Mouse (Mus musculus): Measurements from ENCODE around the gene Kir3dl2. TPM values are rescaled to one million over a fixed set of nuclear protein-coding genes. Genes with fewer than 3 reads are reported as not detected.

Gene Kir3dl2
- not detected in 2 replicates for polyA plus RNA-seq (2012; ENCODE audit: low replicate concordance)

DNA sequence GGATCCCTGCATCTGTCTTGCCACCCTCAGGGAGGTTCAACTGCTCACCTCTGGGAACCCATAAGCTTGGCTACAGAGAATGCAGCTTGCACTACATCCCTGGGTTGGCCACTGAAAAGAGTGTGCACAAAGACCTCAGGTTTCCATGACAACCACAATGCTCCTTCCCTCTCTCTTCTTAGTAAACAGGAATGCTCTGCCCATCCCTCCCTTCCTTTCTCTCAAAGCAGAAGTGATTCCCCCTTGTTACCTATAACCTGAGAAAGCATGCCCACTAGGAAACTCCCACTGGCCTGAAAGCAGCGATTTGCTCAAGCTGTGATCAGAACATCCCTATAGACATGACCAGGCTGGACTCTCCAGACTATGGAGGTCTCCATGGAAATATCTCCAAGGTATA lies at the start of gene Kir3dl2:
Gene Kir3dl2 (minus strand): TSS at position 101 of the 400 bp plus-strand sequence.

DNA sequence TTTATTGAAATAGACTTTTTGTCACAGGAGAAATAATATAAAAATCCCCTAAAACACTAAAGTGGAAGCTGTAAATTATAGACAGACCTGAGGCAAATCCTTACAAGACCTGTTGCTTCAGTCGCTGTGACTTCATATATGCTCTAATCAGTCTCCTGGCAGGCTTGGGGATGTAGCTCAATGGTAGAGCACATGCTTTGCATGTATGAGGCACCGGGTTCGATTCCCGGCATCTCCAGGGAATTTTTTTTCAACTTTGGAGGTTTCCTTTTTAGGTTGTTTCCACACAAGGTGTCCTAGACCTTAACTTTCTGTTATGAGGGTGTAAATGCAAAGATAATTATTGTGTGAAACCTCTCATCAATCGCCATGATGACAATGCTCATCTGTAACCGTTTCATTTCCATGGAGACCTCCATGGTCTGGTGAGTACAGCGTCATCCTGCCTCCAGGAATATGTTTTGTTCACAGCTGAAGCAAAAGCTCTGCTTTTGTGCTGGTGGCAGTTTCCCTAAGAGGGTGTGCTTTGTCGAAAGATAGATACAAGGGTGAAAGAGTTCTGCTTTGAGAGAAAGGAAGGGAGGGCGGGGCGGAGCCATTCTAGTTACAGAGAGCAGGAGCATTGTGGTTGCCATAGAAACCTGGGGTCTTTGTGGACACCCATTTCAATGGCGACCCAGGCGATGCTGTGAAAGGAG lies 46.5 kb upstream of the Kir3dl2 start, which contains the start of gene Tceal3:
Gene Tceal3 (plus strand): TSS at position 644 of the 698 bp plus-strand sequence.

DNA sequence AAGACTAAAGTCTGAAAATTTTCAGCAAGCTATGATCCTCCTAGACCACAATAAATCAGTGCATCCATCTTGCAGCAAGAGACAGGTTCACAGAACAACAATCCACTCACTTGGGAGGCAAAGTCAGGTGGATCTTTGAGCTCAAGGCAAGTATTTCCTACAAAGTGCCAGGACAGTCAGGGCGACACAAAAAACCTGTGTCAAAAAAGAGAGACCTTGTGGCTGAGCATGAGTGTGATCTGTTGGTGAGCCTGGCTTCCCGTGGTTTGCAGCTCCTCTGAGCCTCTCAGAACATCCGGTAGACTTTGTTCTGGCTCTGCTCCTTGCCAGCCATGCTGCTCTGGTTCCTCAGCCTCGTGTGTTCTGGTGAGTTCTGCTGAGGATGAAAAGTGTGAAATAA lies 26.2 kb downstream of the Kir3dl2 start, which contains the start of gene Kir3dl1:
Gene Kir3dl1 (plus strand): TSS at position 301 of the 400 bp plus-strand sequence.

Other genes starting within 250 kb of the Kir3dl2 start
- gene Kir3dl1, start 26.1 kb downstream of the Kir3dl2 start, polyA plus RNA-seq (2012; ENCODE audit: low replicate concordance) = not detected in 2 replicates
- 1.1 TPM in 2 replicates for gene Tceal3, start 46.8 kb upstream of the Kir3dl2 start, polyA plus RNA-seq (2012; ENCODE audit: low replicate concordance)
- 0.03 and 0.09 TPM in 2 replicates for gene Tceal1, start 163.9 kb upstream of the Kir3dl2 start, polyA plus RNA-seq (2012; ENCODE audit: low replicate concordance)
- gene Morf4l2, start 199.6 kb upstream of the Kir3dl2 start, polyA plus RNA-seq (2012; ENCODE audit: low replicate concordance) = 115 and 122 TPM in 2 replicates
- gene Glra4, start 236.1 kb upstream of the Kir3dl2 start, polyA plus RNA-seq (2012; ENCODE audit: low replicate concordance) = not detected in 2 replicates